Mouse (Mus musculus): ENCODE results near the gene Pthlh. TPM values are rescaled to one million over a fixed set of nuclear protein-coding genes. Genes with fewer than 3 reads are reported as not detected.

Pthlh gene
- total RNA-seq, 4 experiments from 2014 or later: 2.4 to 4.5 (median 3.7) TPM

Other genes with a start within 250 kb of the Pthlh start
- gene Rep15, start 231.6 kb downstream of the Pthlh start, total RNA-seq (2022): 1 to 10 TPM; 1.5 to 2.4 (median 1.9) TPM
- 10 to 100 TPM; 34.0 to 46.9 (median 39.1) TPM for gene Mrps35, start 221.4 kb downstream of the Pthlh start, total RNA-seq (2022)
- under 1 TPM in 2 of 4 experiments, not detected in 2; 0.34 to 0.58 TPM for gene Mansc4, start 177.2 kb downstream of the Pthlh start, total RNA-seq (2022)
- 10 to 100 TPM; 20.1 to 23.6 (median 21.6) TPM for gene Klhl42, start 172.8 kb downstream of the Pthlh start, total RNA-seq (2022)
- 10 to 100 TPM; 34.3 to 40.0 (median 37.4) TPM for gene Ccdc91, start 211.6 kb upstream of the Pthlh start, total RNA-seq (2022)